Mouse (Mus musculus): ENCODE measurements around the gene Sycp2.

DNA sequence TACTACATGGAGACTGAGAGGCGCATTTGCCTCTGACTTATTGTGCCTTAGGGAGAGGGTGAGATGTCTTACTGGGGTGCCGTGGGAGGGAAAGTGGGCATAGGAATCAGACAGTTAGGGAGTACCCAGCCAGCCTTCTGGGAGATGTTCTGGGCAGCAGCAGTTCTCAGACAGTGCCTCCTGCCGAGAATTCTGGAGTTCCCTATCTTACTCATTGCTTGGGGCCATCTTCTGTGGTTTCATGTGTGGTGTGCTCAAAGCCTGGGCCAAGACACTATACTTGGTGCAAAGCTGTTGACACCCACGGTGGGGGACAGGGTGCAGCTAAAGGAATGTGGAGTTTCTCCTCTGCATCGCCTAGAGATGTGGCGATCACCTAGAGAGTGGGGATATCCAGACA, 102.8 kb downstream of the Sycp2 start:
- TF ChIP-seq CTCF (IDR thresholded peaks at IDR 0.05; ENCODE audit: borderline replicate concordance, extremely low read depth, insufficient read depth, insufficient read length) (no peak), POLR2A (IDR thresholded peaks at IDR 0.05; ENCODE audit: borderline replicate concordance, extremely low read depth, insufficient read depth, insufficient read length, poor library complexity, severe bottlenecking) (no peak)

All from brain, embryonic 14.5 days (tissue).